Mouse (Mus musculus): ENCODE measurements at regions not wholly inside any gene's neighbourhood (a gene's known extent, or its start where the extent isn't known, plus 50 kb on each side); places are given as distances from the start of the nearest gene placed in this dataset.

GRCm38 (mm10) chr13:97626786-97627185 lies 133.6 kb downstream of the Gm10260 start:
- Histone ChIP-seq H3K4me3 (ENCODE audit: insufficient read depth, poor library complexity, severe bottlenecking) (no peak overlapping the region), H3K27me3 (ENCODE audit: control insufficient read depth, insufficient read depth, insufficient read length) (no peaks in the 10 kb centered on the region), H3ac (ENCODE audit: control insufficient read depth, insufficient read length, low read depth) (no peak overlapping the region), H3K79me2 (ENCODE audit: control insufficient read depth, insufficient read depth) (no peaks in the 10 kb centered on the region), H3K36me3 (ENCODE audit: control insufficient read depth, insufficient read depth) (no peaks in the 10 kb centered on the region), H3K79me3 (ENCODE audit: low read depth) (no peaks in the 10 kb centered on the region)
- TF ChIP-seq FOSL1 (IDR thresholded peaks at IDR 0.05; ENCODE audit: insufficient read depth, low read length, poor library complexity, severe bottlenecking) = no peak
- peak; percentile 28 for TF ChIP-seq CEBPB (IDR thresholded peaks at IDR 0.05; ENCODE audit: low read depth)
- no peak for TF ChIP-seq USF1 (IDR thresholded peaks at IDR 0.05; ENCODE audit: low read depth)
- no peak for TF ChIP-seq MAX (IDR thresholded peaks at IDR 0.05)

GRCm38 (mm10) chr13:97626116-97626515 lies 134.3 kb downstream of the Gm10260 start:
- Histone ChIP-seq H3ac (ENCODE audit: control insufficient read depth, insufficient read length, low read depth) (no peak overlapping the region), H3K79me3 (ENCODE audit: low read depth) (no peaks in the 10 kb centered on the region), H3K4me3 (ENCODE audit: insufficient read depth, poor library complexity, severe bottlenecking) (no peak overlapping the region), H3K27me3 (ENCODE audit: control insufficient read depth, insufficient read depth, insufficient read length) (no peaks in the 10 kb centered on the region), H3K79me2 (ENCODE audit: control insufficient read depth, insufficient read depth) (no peaks in the 10 kb centered on the region), H3K36me3 (ENCODE audit: control insufficient read depth, insufficient read depth) (no peaks in the 10 kb centered on the region)
- TF ChIP-seq MYOD1 (IDR thresholded peaks at IDR 0.05; ENCODE audit: control insufficient read depth, insufficient read length, low read depth) = no peak
- no peak for TF ChIP-seq FOSL1 (IDR thresholded peaks at IDR 0.05; ENCODE audit: insufficient read depth, low read length, poor library complexity, severe bottlenecking)
- no peak for TF ChIP-seq CTCF (IDR thresholded peaks at IDR 0.05; ENCODE audit: control insufficient read depth, insufficient read depth, insufficient read length)
- TF ChIP-seq MYOG (IDR thresholded peaks at IDR 0.05; ENCODE audit: control insufficient read depth, extremely low read depth, insufficient read length) = no peak
- no peak for TF ChIP-seq MAX (IDR thresholded peaks at IDR 0.05)
- TF ChIP-seq CEBPB (IDR thresholded peaks at IDR 0.05; ENCODE audit: low read depth) = no peak
- no peak for TF ChIP-seq USF1 (IDR thresholded peaks at IDR 0.05; ENCODE audit: low read depth)

GRCm38 (mm10) chr13:97625391-97625790 lies 135.0 kb downstream of the Gm10260 start:
- no peak overlapping the region for H3ac ChIP-seq (ENCODE audit: control insufficient read depth, insufficient read length, low read depth)
- H3K27me3 ChIP-seq (ENCODE audit: control insufficient read depth, insufficient read depth, insufficient read length) = no peaks in the 10 kb centered on the region
- H3K79me2 ChIP-seq (ENCODE audit: control insufficient read depth, insufficient read depth) = no peaks in the 10 kb centered on the region
- no peaks in the 10 kb centered on the region for H3K36me3 ChIP-seq (ENCODE audit: control insufficient read depth, insufficient read depth)
- no peak overlapping the region for H3K4me3 ChIP-seq (ENCODE audit: insufficient read depth, poor library complexity, severe bottlenecking)
- no peak for TF ChIP-seq MYOD1 (IDR thresholded peaks at IDR 0.05; ENCODE audit: control insufficient read depth, insufficient read length, low read depth)
- TF ChIP-seq MYOG (IDR thresholded peaks at IDR 0.05; ENCODE audit: control insufficient read depth, extremely low read depth, insufficient read length) = no peak
- TF ChIP-seq CEBPB (IDR thresholded peaks at IDR 0.05; ENCODE audit: low read depth) = no peak
- TF ChIP-seq CTCF (IDR thresholded peaks at IDR 0.05; ENCODE audit: control insufficient read depth, insufficient read depth, insufficient read length) = no peak
- no peak for TF ChIP-seq FOSL1 (IDR thresholded peaks at IDR 0.05; ENCODE audit: insufficient read depth, low read length, poor library complexity, severe bottlenecking)
- no peak for TF ChIP-seq USF1 (IDR thresholded peaks at IDR 0.05; ENCODE audit: low read depth)
- TF ChIP-seq MAX (IDR thresholded peaks at IDR 0.05) = no peak
- no peaks in the 10 kb centered on the region for H3K79me3 ChIP-seq (ENCODE audit: low read depth)

- no peaks in the 10 kb centered on the region for H3K27me3 ChIP-seq (ENCODE audit: control insufficient read depth, insufficient read depth, insufficient read length)
- no peaks in the 10 kb centered on the region for H3K36me3 ChIP-seq (ENCODE audit: control insufficient read depth, insufficient read depth)
- H3ac ChIP-seq (ENCODE audit: control insufficient read depth, insufficient read length, low read depth) = no peak overlapping the region
- H3K4me3 ChIP-seq (ENCODE audit: insufficient read depth, poor library complexity, severe bottlenecking) = no peak overlapping the region
- no peak for TF ChIP-seq CTCF (IDR thresholded peaks at IDR 0.05; ENCODE audit: control insufficient read depth, insufficient read depth, insufficient read length)
- TF ChIP-seq CEBPB (IDR thresholded peaks at IDR 0.05; ENCODE audit: low read depth) = no peak
- no peak for TF ChIP-seq MAX (IDR thresholded peaks at IDR 0.05)
- TF ChIP-seq FOSL1 (IDR thresholded peaks at IDR 0.05; ENCODE audit: insufficient read depth, low read length, poor library complexity, severe bottlenecking) = no peak
- no peak for TF ChIP-seq MYOD1 (IDR thresholded peaks at IDR 0.05; ENCODE audit: control insufficient read depth, insufficient read length, low read depth)
- TF ChIP-seq USF1 (IDR thresholded peaks at IDR 0.05; ENCODE audit: low read depth) = no peak
- TF ChIP-seq MYOG (IDR thresholded peaks at IDR 0.05; ENCODE audit: control insufficient read depth, extremely low read depth, insufficient read length) = no peak
- H3K79me3 ChIP-seq (ENCODE audit: low read depth) = no peaks in the 10 kb centered on the region
- H3K79me2 ChIP-seq (ENCODE audit: control insufficient read depth, insufficient read depth) = no peaks in the 10 kb centered on the region
Measured at GRCm38 (mm10) chr13:97618190-97618586, 142.2 kb downstream of the Gm10260 start.

GRCm38 (mm10) chr13:97617511-97618189 lies 142.8 kb downstream of the Gm10260 start:
- no peak overlapping the region for H3K4me3 ChIP-seq (ENCODE audit: insufficient read depth, poor library complexity, severe bottlenecking)
- no peaks in the 10 kb centered on the region for H3K36me3 ChIP-seq (ENCODE audit: control insufficient read depth, insufficient read depth)
- H3ac ChIP-seq (ENCODE audit: control insufficient read depth, insufficient read length, low read depth) = no peak overlapping the region
- H3K79me3 ChIP-seq (ENCODE audit: low read depth) = no peaks in the 10 kb centered on the region
- no peaks in the 10 kb centered on the region for H3K27me3 ChIP-seq (ENCODE audit: control insufficient read depth, insufficient read depth, insufficient read length)
- no peaks in the 10 kb centered on the region for H3K79me2 ChIP-seq (ENCODE audit: control insufficient read depth, insufficient read depth)
- peak; percentile 2 for TF ChIP-seq MYOD1 (IDR thresholded peaks at IDR 0.05; ENCODE audit: control insufficient read depth, insufficient read length, low read depth)
- no peak for TF ChIP-seq MYOG (IDR thresholded peaks at IDR 0.05; ENCODE audit: control insufficient read depth, extremely low read depth, insufficient read length)
- TF ChIP-seq USF1 (IDR thresholded peaks at IDR 0.05; ENCODE audit: low read depth) = no peak

- no peaks in the 10 kb centered on the region for H3K27me3 ChIP-seq (ENCODE audit: control insufficient read depth, insufficient read depth, insufficient read length)
- TF ChIP-seq MYOD1 (IDR thresholded peaks at IDR 0.05; ENCODE audit: control insufficient read depth, insufficient read length, low read depth) = no peak
- TF ChIP-seq CTCF (IDR thresholded peaks at IDR 0.05; ENCODE audit: control insufficient read depth, insufficient read depth, insufficient read length) = no peak
- TF ChIP-seq FOSL1 (IDR thresholded peaks at IDR 0.05; ENCODE audit: insufficient read depth, low read length, poor library complexity, severe bottlenecking) = no peak
- H3K79me2 ChIP-seq (ENCODE audit: control insufficient read depth, insufficient read depth) = no peaks in the 10 kb centered on the region
- no peaks in the 10 kb centered on the region for H3K36me3 ChIP-seq (ENCODE audit: control insufficient read depth, insufficient read depth)
- no peaks in the 10 kb centered on the region for H3K79me3 ChIP-seq (ENCODE audit: low read depth)
- no peak overlapping the region for H3K4me3 ChIP-seq (ENCODE audit: insufficient read depth, poor library complexity, severe bottlenecking)
- no peak overlapping the region for H3ac ChIP-seq (ENCODE audit: control insufficient read depth, insufficient read length, low read depth)
Measured at GRCm38 (mm10) chr13:97616919-97617318, 143.5 kb downstream of the Gm10260 start.

All from C2C12 (cell line).